Mouse (Mus musculus) T-helper 1 cell (primary cell): Measurements from ENCODE around the gene Cdc42.

ENCODE experiments used
- in situ Hi-C: fragments of 300-600 bp; cut with MboI, MseI; formaldehyde crosslinking; loops from one replicate; pipeline ENCODE4 v1.15.1; 2025; ENCODE audit warnings: high pct_unique_total_duplicates

Cdc42 gene

GRCm38 (mm10) chr4:137371596-137372523 is 14.3 kb upstream of the Cdc42 start:
- in situ Hi-C loops, result loop anchor here (25.0 kb wide), 2 partner anchors 1285 to 1935 kb away; partner anchors contain the start of gene Rcan3

GRCm38 (mm10) chr4:137369954-137370750 is 12.6 kb upstream of the Cdc42 start:
- in situ Hi-C loops, result loop anchor here (10.0 to 25.0 kb wide), 3 partner anchors 625 to 1933 kb away; partner anchors contain the start of genes Eif4g3 and Rcan3

GRCm38 (mm10) chr4:137368198-137368597 is 10.7 kb upstream of the Cdc42 start:
- in situ Hi-C loops, result loop anchor here (10.0 to 25.0 kb wide), 3 partner anchors 627 to 1931 kb away; partner anchors contain the start of genes Eif4g3 and Rcan3

GRCm38 (mm10) chr4:137367275-137368088 is 10.0 kb upstream of the Cdc42 start:
- in situ Hi-C loops, result loop anchor here (10.0 to 25.0 kb wide), 3 partner anchors 627 to 1930 kb away; partner anchors contain the start of genes Eif4g3 and Rcan3

DNA sequence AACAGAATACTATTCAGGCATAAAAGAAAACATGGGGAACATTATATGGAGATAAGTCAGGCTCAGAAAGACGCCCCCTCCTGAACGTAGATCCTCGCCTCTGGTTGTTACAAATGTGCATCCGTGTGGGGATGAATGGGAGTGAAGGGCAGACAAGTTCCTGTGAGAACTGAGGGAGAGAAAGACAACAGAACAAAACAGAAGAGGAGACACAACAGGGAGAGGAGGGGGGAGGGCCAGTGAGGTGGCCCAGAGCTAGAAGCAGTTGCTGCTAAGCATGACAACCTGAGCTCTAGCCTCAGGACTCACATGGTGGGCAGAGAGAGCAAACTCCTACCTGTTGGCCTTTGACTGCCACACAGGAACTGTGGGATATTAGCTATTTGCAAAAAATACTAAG is 8.6 kb upstream of the Cdc42 start:
- in situ Hi-C loops, result loop anchor here (10.0 to 25.0 kb wide), 3 partner anchors 629 to 1929 kb away; partner anchors contain the start of genes Eif4g3 and Rcan3

DNA sequence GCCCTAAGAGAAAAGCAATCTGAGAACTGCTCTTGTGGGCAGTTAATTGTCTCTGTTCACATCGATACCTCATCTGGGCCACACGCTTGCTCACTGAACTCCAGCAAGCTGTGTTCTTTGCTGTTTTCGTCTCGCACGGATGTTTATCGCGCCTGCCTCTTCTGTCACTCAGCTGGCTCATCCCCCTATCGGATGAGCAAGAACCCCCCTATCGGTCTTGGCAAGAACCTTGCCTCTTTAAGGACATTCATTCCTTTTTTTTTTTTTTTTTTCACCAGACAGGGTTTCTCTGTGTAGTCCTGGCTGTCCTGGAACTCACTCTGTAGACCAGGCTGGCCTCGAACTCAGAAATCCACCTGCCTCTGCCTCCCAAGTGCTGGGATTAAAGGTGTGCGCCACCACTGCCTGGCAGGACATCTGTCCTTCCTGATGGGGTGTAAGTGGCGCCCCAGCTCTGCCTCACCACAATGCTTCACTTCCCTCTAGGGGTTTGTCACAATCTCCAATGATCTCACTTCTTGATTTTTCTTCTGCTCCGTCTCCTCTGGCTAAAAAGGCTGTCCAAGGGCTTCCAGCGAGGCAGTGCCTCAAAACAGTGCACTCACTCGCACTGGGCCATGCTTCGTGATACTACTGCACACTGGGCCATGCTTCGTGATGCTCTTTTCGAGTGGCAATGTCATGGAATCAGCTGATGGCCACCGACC is 8.0 kb upstream of the Cdc42 start:
- in situ Hi-C loops, result loop anchor here (10.0 to 25.0 kb wide), 3 partner anchors 629 to 1928 kb away; partner anchors contain the start of genes Eif4g3 and Rcan3

GRCm38 (mm10) chr4:137364826-137365225 is 7.3 kb upstream of the Cdc42 start:
- in situ Hi-C loops, result loop anchor here (10.0 to 25.0 kb wide), 3 partner anchors 630 to 1928 kb away; partner anchors contain the start of genes Eif4g3 and Rcan3

GRCm38 (mm10) chr4:137360996-137361395 is 3.5 kb upstream of the Cdc42 start:
- in situ Hi-C loops, result loop anchor here (10.0 to 25.0 kb wide), 3 partner anchors 634 to 1924 kb away; partner anchors contain the start of genes Eif4g3 and Rcan3

GRCm38 (mm10) chr4:137358291-137359002 is 927 bp upstream of the Cdc42 start:
- in situ Hi-C loops, result loop anchor here (10.0 to 25.0 kb wide), 3 partner anchors 1271 to 1921 kb away; partner anchors contain the start of gene Rcan3

DNA sequence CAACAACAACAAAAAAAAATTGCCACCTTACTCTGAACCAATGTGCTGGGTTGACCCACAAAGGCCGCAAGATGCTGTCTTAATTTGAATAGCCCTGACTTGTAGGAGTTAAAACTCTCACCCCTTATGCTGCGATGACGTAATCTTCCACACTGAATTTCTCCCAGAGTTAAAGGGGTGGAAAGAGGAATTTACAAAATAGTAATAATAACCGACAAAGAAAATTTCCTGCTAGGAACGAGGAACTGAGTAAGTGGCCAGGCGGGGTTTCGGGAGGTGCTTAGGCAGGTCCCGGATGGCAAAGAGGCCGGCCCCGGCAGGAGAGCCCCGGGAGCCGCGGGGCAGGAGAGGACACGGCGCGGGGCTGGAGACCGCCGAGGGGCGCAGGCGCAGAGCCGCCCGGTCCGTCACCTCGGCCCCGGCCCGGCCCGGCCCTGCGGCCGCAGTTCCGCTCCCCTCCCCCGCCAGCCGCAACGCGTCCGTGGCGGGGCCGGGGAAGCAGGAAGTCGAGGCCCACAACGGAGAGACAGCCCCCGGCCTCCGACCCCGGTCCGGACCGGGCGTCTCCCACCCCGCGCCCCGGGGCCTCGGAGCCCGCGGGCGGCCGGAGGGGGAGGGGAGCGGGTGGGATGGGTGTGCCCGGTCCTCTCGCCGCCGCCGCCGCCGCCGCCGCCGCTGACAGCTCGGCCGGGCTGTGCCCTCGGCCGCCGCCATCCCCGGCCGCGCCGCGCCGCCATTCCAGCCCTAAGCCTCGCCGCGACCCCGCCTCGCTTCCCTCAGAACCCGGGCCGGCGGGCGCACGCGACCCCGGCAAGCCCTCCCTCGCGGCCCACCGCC is 628 bp downstream of the Cdc42 start:
- in situ Hi-C loops, result loop anchor here (10.0 to 25.0 kb wide), 3 partner anchors 1270 to 1920 kb away; partner anchors contain the start of gene Rcan3

DNA sequence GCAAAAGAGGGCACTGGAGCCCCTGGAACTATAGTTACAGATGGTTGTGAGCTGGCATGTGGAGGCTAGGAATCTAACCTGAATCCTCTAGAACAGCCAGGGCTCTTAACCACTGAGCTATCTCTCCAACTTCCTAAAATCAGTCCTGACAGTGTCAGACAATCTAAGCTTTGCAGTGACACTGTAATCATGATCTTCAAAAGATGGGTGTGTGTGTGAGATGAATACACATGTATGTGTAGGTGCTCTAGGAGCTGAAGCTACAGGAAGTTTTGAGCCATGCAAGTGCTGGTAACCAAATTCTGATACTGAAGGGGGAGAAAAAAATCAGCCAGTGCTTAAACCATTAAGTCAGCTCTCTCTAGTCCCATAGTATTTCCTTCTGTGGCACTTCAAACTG is 6.9 kb downstream of the Cdc42 start:
- in situ Hi-C loops, result loop anchor here (10.0 to 25.0 kb wide), 3 partner anchors 1263 to 1913 kb away; partner anchors contain the start of gene Rcan3

GRCm38 (mm10) chr4:137345790-137346189 is 11.7 kb downstream of the Cdc42 start:
- in situ Hi-C loops, result no loop called here

- in situ Hi-C loops, result no loop called here
Measured at GRCm38 (mm10) chr4:137345112-137345511, 12.4 kb downstream of the Cdc42 start.

GRCm38 (mm10) chr4:137342816-137343215 is 14.7 kb downstream of the Cdc42 start:
- in situ Hi-C loops, result no loop called here

DNA sequence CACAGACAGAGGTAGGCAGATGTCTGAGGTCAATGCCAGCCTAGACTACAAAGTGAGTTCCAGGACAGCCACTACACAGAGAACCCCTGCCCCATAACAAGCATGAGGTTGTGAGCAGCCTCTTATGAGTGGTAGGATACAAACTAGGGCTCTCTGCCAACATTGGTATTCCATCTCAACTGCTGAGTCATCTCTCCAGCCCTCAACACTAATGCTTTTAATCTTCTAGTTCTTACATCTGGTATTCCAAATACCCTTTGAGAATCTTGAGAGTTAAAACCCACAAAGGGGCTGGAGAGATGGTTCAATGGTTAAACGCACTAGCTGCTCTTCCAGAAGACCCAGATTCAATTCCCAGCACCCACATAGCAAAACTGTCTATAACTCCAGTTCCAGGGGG is 18.1 kb downstream of the Cdc42 start:
- in situ Hi-C loops, result no loop called here

DNA sequence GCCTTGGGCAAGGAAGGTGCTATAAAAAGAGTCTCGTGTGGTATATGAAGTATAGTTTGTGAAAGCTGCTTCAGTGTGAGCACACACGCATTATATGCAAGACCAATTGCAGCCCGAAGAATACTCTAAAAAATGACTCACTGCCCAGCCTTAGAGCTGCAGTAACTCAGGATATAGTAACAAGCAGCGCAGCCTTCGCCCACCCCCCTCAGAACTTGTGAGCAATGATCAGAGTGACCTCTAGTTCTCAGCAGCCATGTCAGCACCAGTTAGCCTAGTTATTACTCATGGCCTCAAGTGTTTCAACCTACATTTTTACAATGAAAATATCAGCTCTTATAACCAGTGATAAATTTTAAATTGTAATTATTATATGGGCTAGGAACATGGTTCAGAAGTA is 21.1 kb downstream of the Cdc42 start:
- in situ Hi-C loops, result no loop called here

DNA sequence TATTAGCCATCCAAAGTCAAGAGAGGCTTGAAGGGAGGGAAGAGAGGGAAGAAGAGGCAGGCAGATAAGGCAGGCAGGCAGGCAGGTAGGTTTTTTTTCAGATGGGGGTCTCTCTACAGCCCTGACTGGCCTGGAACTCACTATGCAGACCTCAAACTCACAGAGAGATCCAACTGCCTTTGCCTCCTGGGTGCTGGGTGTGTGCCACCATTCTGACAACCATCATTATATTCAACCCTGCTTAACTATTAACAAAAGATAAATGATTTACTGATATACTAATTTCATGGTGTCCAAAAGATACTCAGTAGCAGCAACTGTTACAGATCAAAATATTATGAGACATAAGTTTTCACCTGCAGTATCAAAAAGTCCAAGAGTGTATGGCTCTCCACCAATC is 25.5 kb downstream of the Cdc42 start:
- in situ Hi-C loops, result no loop called here

- in situ Hi-C loops, result no loop called here
Measured at GRCm38 (mm10) chr4:137326494-137326893, 31.0 kb downstream of the Cdc42 start.
